Mouse (Mus musculus) heart, embryonic 10.5 days (tissue): Measurements from ENCODE around the gene Tpcn2. TPM values are rescaled to one million over a fixed set of nuclear protein-coding genes. Genes with fewer than 3 reads are reported as not detected.

Experiments used
- DNase-seq: peaks from one replicate; pipeline ENCODE4 v3.0.0-alpha.2; 2017; ENCODE audit warnings: low spot score
- H3K27ac ChIP-seq: fragments of 300-500 bp; sonication (generic); 2 replicates; pipeline ENCODE4 v1.5.1; 2016; ENCODE audit warnings: mild to moderate bottlenecking
- H3K27me3 ChIP-seq: fragments of 300-500 bp; sonication (generic); 2 replicates; pipeline ENCODE4 v1.6.1; 2016; ENCODE audit warnings: mild to moderate bottlenecking; ENCODE audit not compliant: poor library complexity, insufficient read depth, severe bottlenecking
- H3K36me3 ChIP-seq: fragments of 300-500 bp; sonication (generic); 2 replicates; pipeline ENCODE4 v1.6.1; 2016; ENCODE audit warnings: mild to moderate bottlenecking, moderate library complexity
- H3K4me1 ChIP-seq: fragments of 300-500 bp; sonication (generic); 2 replicates; pipeline ENCODE4 v1.6.1; 2016; ENCODE audit warnings: mild to moderate bottlenecking
- H3K4me3 ChIP-seq: fragments of 300-500 bp; sonication (generic); 2 replicates; pipeline ENCODE4 v1.5.1; 2016; ENCODE audit warnings: mild to moderate bottlenecking, moderate library complexity
- H3K9me3 ChIP-seq: fragments of 300-500 bp; sonication (generic); 2 replicates; pipeline ENCODE4 v1.6.1; 2016; ENCODE audit warnings: mild to moderate bottlenecking, moderate library complexity
- WGBS: fragments of 180-500 bp; shearing (Covaris S2); methylation state at CpG from one replicate; pipeline ENCODE4 v1.1.7; 2016; 5-methylcytosine and 5-hydroxymethylcytosine counted together
- polyA plus RNA-seq: library from polyadenylated mRNA; unstranded; fragments of >200 nt; fragmentation: Nextera tagmentation; extraction: Ambion mirVana; gene quantifications from 2 replicates; pipeline ENCODE4 v1.2.1, GENCODE M21; 2016

The Tpcn2 gene
- polyA plus RNA-seq, 1 experiment from 2014 or later, result 5.8 TPM

DNA sequence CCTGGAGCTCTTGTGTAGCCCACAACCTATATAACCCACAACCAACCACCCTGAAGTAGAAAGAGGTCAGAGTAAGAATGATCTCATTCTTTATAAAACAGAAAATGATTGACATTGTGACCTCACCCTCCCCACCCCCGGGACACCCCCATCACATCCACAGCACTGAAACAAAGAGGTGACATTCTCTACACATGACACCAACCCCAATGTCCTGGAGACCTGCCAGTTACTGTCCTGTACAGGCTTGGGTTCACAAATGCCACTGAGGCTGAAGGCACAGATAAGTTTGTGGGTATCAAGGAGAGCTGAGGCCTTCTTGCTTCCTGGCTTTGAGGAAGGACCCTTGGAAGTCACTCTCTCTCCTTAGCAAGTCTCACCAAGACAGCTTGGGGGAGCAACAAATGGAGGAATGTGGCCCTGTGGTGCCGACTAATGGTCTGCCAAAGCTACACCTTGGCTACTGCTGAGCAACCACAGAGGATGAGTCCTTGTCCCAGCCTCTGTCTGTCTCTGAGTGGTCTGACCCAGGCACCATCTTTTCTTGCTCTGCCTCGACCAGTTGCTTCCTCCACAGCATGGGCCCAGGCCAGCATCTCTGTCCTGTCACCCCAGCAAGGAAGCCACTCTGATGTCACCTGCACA lies 29.7 kb downstream of the Tpcn2 start:
- DNase-seq, result no peak
- H3K36me3 ChIP-seq, result peaks cover 42% of the 10 kb centered on the region
- no peaks in the 10 kb centered on the region for H3K27me3 ChIP-seq
- H3K27ac ChIP-seq, result no peak overlapping the region
- WGBS, result 49% methylated on average over 3 of the region's 3 CpGs
- H3K4me1 ChIP-seq, result peaks cover 12% of the 10 kb centered on the region
- no peaks in the 10 kb centered on the region for H3K9me3 ChIP-seq
- H3K4me3 ChIP-seq, result no peak overlapping the region

DNA sequence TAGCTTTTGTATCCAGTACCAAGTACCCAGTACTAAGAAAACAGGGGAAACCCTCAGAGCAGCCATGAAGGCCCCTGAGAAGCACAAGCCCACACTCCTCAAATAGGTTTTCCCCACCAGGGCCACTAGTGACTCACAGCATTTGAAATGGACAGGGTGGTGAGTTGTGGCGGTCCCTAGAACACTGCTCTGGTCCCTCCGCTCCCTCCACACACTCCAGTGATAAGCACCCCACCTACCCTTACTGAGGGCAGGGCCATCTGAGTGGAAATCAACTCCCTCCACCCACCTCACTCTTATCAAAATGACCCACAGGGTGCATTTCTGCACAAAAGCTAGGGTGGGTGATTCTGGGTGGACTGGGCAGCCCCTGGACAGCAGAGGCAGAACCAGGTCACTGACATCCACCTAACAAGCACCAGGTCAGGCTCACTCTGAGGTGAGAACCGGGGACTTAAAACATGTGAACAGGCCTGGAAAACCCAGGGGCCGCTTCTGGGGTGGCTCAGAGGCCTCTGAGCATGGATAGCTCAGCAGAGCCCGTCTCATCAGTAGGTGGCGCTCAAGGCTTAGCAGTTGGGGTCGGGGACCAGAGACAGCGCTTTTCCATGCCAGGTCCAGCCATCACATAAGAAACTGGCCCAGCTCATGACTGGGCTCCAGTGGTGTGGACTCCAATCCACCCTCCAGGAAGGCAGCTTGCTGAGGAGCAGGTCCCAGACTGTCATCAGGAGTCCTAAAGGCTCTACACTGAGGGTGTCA lies 30.9 kb downstream of the Tpcn2 start:
- Histone ChIP-seq H3K27ac (no peak overlapping the region), H3K4me3 (no peak overlapping the region), H3K4me1 (peaks cover 15% of the 10 kb centered on the region), H3K27me3 (no peaks in the 10 kb centered on the region), H3K9me3 (no peaks in the 10 kb centered on the region), H3K36me3 (peaks cover 35% of the 10 kb centered on the region)
- DNase-seq, result no peak
- WGBS, result 22% methylated on average over 8 of the region's 8 CpGs

DNA sequence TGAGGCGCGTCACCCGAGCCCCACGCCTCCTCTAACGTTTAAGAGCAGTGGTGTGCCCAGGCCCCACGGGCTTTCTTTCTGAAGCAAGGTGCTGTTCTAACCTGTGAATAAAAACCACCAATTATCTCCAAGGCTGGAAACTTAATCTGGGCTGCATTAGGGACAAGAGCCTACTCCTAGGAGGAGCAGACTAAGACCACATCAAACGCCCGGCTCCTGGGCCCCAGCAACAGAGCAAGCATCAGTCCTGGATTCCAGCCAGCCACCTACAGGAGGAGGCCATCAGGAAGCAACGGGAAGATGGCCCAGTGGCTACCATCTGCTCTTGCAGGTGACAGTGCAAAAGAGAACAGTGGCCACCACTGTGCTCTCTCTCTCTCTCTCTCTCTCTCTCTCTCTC lies 33.6 kb downstream of the Tpcn2 start:
- H3K36me3 ChIP-seq, result peaks cover 10% of the 10 kb centered on the region; the same call in 1 of the 2 replicates
- no peak for DNase-seq
- H3K4me3 ChIP-seq, result no peak overlapping the region
- no peaks in the 10 kb centered on the region for H3K9me3 ChIP-seq
- peaks cover 20% of the 10 kb centered on the region for H3K4me1 ChIP-seq
- no peaks in the 10 kb centered on the region for H3K27me3 ChIP-seq
- 77% methylated on average over 9 of the region's 9 CpGs for WGBS
- no peak overlapping the region for H3K27ac ChIP-seq

DNA sequence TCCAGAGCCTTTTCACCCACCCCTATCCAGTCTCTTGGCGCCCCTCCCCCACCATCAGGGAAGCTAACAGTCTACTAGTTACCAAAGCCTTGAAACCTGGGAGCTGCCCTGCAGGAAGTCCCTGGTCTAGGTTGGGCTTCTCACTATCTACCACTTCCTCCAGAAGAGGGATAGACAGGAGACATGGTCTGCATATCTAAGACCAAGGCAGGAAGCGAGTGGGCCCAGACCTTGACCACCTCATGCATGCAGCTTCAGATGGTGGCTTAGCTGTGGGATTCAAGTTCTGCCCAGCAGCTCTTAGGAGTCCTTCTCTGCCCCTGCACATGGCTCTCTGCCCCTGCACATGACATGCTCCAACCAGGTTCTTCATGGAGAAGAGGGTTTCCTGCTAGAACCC lies 34.9 kb downstream of the Tpcn2 start:
- Histone ChIP-seq H3K27ac (no peak overlapping the region; the same call in 1 of the 2 replicates), H3K36me3 (no peaks in the 10 kb centered on the region), H3K4me3 (no peak overlapping the region), H3K27me3 (no peaks in the 10 kb centered on the region), H3K4me1 (peaks cover 20% of the 10 kb centered on the region), H3K9me3 (no peaks in the 10 kb centered on the region)
- WGBS, result 60% methylated on average over 2 of the region's 2 CpGs
- no peak for DNase-seq

DNA sequence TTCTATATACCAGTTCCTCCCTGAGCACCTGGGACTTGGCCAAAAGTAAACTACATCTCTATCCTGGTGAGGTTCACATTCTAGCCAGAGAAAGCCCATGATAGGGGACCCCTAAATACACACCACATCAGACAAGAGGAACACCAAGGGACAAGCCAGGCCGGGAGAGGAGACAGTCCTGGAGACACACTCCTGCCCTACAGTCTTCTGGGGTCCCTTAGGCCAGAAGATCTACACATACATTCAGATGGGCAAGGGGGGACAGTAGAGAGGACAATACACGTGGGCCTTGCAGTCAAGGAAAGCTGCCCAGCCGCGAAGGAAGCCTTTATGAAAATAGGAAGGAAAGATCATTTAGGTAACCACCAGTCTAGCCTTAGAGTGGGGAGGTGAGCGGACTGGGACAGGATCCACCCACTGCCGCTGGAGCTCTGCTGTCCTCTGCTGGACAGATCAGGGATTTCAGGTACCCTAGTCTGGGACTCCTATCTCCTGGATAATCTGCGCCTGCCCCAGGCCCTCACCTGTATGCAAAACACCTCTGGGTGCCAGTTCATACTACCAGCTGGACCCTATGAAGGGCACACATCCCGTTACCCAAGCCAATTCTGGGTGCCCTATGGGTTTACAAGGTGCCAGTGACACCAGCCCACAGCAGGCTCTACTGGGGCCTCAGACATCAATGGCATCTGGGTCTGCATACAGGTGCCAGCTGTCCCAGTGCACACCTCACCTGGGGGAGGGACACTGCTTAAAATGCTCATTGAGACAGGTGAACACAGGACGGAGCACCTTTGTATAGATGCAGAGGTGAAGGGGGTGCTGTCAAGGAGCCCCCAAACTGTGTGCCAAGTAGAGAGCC lies 40.7 kb downstream of the Tpcn2 start:
- no peak for DNase-seq
- Histone ChIP-seq H3K9me3 (no peaks in the 10 kb centered on the region), H3K4me1 (peaks cover 17% of the 10 kb centered on the region), H3K4me3 (no peak overlapping the region), H3K27me3 (peaks cover 29% of the 10 kb centered on the region), H3K36me3 (no peaks in the 10 kb centered on the region), H3K27ac (no peak overlapping the region)
- 13% methylated on average over 9 of the region's 9 CpGs for WGBS

DNA sequence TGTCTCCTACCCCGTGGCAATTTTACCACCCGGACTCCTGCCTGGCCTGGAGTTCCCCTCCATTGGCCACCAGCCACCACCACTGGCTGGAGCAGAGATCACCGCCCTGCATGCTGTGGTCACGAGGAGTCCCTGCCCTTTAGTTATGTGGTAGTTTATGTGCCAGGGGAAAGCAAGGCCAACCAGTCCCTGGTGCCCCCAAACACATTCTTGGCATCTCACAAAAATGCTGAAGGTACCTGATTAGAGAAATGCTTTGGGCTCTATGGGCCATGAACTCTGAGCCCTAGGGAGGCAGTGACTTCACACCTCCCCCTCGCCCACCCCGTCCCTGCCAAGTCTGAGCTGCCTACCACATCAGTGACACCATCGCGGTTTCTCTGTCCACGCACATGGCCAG lies 41.8 kb downstream of the Tpcn2 start:
- H3K9me3 ChIP-seq, result no peaks in the 10 kb centered on the region
- WGBS, result 80% methylated on average over 9 of the region's 9 CpGs
- H3K27me3 ChIP-seq, result peaks cover 29% of the 10 kb centered on the region
- no peak overlapping the region for H3K27ac ChIP-seq
- H3K4me3 ChIP-seq, result no peak overlapping the region
- no peaks in the 10 kb centered on the region for H3K36me3 ChIP-seq
- H3K4me1 ChIP-seq, result peaks cover 17% of the 10 kb centered on the region
- no peak for DNase-seq

DNA sequence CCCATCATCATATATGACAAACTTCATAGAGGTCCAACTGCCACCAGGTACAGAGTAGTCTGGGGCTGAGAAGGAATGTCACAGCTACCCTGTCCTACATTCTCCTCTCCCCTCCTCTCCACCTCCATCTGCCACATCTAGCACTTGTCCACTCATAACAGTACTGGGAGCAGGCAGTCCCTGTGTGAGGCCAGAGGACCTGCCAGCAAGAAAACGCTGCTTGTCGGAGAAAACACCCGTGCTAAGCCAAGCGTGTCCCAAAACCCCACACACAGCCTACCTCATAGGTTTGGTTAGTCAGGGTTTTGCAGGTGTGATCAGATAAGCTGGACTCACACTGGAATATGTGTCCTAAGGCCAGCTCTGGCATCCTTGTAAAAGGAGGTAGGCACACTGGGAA lies 42.9 kb downstream of the Tpcn2 start:
- Histone ChIP-seq H3K36me3 (no peaks in the 10 kb centered on the region), H3K4me3 (no peak overlapping the region), H3K27ac (no peak overlapping the region), H3K27me3 (peaks cover 30% of the 10 kb centered on the region), H3K9me3 (no peaks in the 10 kb centered on the region), H3K4me1 (peaks cover 12% of the 10 kb centered on the region)
- 85% methylated on average over 4 of the region's 4 CpGs for WGBS
- DNase-seq, result no peak

DNA sequence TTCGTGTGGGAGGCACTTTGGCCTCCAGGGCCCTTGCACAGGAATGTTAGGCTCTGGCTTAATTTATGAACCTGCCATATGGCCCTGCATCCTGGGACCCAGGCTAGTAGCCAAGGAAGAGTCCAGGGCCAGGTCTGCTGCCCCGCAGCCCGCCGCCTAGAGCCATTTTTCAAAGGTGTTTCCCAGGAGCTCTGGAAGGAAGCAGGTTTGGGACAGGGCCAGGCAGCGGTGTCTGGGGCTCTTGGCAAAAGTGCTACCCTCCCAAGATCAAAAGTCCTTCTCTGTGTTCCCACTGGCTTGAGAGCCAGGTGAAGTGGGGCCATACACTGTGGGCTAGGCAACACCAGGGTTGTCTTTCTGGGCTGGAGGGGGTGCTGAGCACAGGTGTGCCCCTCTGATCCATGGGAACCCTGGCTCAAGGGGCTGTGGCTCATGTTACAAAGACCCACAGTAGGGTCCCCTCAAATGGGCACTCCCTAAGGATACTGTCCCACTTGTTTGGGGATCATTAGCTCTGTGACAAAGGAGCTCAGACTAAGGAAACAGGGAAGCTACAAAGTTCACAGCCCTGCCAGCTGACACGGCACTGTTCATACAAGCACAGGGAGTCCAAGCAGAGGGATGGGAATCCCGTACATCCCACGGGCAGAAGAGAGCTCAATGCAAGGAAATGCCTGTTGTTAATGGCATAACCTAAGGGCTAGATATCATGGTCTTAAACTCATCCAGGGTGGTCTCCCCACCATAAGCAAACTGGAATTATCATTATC lies 43.9 kb downstream of the Tpcn2 start:
- H3K27ac ChIP-seq, result peak overlapping the region; percentile 22; the same call in 1 of the 2 replicates
- H3K27me3 ChIP-seq, result peaks cover 35% of the 10 kb centered on the region
- H3K4me1 ChIP-seq, result peaks cover 12% of the 10 kb centered on the region
- no peak for DNase-seq
- no peaks in the 10 kb centered on the region for H3K36me3 ChIP-seq
- WGBS, result 76% methylated on average over 8 of the region's 8 CpGs
- H3K9me3 ChIP-seq, result no peaks in the 10 kb centered on the region
- no peak overlapping the region for H3K4me3 ChIP-seq

DNA sequence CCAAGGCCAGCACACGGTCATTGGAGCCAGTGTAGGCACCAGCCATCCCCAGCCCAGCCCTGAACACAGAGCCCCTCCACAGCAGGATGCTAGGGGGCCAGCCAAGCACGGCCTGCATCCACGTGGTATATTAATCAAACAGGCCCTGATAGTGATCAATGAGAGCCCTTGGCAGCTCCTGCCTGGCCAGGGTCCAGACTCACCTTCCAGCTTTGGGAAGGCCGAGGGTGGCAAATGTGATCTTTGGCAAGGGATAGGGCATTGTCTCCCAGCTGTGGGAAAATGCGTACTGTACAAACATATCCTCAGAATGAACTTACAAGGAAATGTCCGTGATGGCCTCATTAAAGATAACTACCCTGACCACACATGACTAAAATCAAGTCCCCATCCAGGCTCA lies 44.7 kb downstream of the Tpcn2 start:
- Histone ChIP-seq H3K4me1 (peaks cover 12% of the 10 kb centered on the region), H3K9me3 (no peaks in the 10 kb centered on the region), H3K27me3 (peaks cover 35% of the 10 kb centered on the region), H3K27ac (0 out of 2 replicates have a peak overlapping the region, but pooled peaks have one; percentile 22), H3K36me3 (no peaks in the 10 kb centered on the region), H3K4me3 (no peak overlapping the region)
- DNase-seq, result no peak
- WGBS, result 67% methylated on average over 6 of the region's 6 CpGs

DNA sequence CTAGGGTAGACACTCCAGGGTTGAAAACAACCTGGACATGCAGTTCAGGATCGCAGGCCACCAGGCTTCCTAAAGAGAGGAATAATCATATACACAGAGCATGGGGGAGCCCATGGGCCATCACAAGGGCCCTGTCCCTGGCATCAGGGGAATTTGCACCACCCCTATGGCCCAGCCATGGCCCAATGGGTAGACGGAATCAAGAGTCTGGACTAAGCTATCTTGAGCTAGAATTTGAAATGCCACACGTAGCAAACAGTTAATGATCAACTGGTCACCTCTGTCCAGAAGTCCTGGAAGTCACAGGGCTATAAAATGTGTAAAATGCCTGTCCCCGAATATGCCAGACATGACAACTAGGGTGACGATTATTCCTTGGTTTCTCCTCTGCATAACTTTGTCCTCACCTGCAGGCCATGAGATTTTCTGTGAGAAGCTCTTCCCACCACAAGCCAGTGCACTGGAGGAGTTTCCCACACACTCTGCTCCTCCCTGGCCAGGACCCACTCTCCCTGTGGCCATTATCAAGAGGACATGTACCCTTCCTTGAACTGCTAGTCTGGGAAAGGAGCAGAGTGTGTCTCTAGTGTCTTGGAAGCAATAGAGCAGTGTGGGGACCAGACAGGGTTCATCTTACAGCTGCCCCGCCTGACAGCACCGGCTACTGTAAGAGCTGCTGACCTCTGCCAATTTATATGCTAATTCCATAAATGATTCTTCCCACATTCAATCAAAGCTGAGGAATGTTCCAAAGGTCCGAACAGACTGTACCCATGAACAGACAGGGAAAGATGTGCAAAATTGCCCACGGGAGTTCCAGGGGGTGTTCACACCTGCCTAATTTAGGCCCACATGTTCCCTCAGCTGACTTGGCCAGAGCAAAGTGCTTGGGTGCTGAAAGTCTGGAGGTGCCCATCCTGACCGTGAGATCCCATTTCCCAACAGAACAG lies 48.7 kb downstream of the Tpcn2 start:
- Histone ChIP-seq H3K27ac (no peak overlapping the region), H3K4me3 (no peak overlapping the region), H3K4me1 (peaks cover 22% of the 10 kb centered on the region), H3K27me3 (peaks cover 23% of the 10 kb centered on the region), H3K9me3 (no peaks in the 10 kb centered on the region), H3K36me3 (no peaks in the 10 kb centered on the region)
- DNase-seq, result no peak
- 78% methylated on average over 10 of the region's 10 CpGs for WGBS

DNA sequence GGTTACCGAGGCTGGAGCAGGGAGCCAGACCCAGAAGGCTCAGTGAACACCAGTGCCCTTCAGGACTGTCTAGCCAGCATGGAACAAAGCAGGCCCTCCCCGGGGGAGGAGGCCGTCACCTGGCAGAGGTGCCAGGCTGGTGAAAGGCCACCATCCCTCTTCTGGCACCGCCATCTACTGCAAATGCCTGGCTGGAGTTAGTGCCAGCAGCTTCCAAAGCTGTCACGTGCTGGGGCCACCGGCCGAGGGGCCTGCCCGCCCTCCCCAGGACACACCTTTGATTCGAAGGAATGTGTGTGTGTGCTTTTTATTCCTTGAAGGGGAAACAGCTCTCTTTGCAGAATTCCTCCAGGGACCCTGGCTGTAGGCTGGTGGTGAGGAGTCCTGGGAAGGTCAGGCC lies 52.2 kb downstream of the Tpcn2 start:
- no peak overlapping the region for H3K27ac ChIP-seq
- no peak for DNase-seq

More for the DNA sequence above, 52.2 kb downstream of the Tpcn2 start:
- WGBS, result 80% methylated on average over 9 of the region's 9 CpGs
- Histone ChIP-seq H3K36me3 (no peaks in the 10 kb centered on the region), H3K4me1 (peaks cover 11% of the 10 kb centered on the region), H3K9me3 (no peaks in the 10 kb centered on the region), H3K4me3 (no peak overlapping the region), H3K27me3 (peaks cover 7% of the 10 kb centered on the region; the same call in 1 of the 2 replicates)
